Comparison of ENCODE assay signal across 29 mouse cellular contexts in genomic region chr7:99427987-99428386, GRCm38 (mm10). TPM values are rescaled to one million over a fixed set of nuclear protein-coding genes. Genes with fewer than 3 reads are reported as not detected.
"Had no signal": no experiment of that assay in that cellular context is flagged by ENCODE, and none has a peak within 500 bp of the region (broad histone marks: within the 10 kb centered on the region; RNA-seq: fewer than 3 reads in every experiment).

No protein-coding gene starts in this region.

- H3K4me3 ChIP-seq: heart, embryonic 10.5 days; heart, embryonic 12.5 days; hindbrain, embryonic 13.5 days; kidney, embryonic 15.5 days; left cerebral cortex, adult 2 months; limb, embryonic 10.5 days; limb, embryonic 12.5 days; liver, embryonic 13.5 days; liver, embryonic 15.5 days had no signal

- H3K9ac ChIP-seq: heart, embryonic 12.5 days; hindbrain, embryonic 13.5 days; kidney, embryonic 15.5 days; limb, embryonic 12.5 days; liver, embryonic 13.5 days; liver, embryonic 15.5 days had no signal

- H3K27ac ChIP-seq: heart, embryonic 10.5 days; hindbrain, embryonic 13.5 days; kidney, embryonic 15.5 days; kidney, postnatal 0 days; left cerebral cortex, adult 2 months; limb, embryonic 10.5 days; limb, embryonic 12.5 days; liver, embryonic 13.5 days; liver, embryonic 15.5 days had no signal

- H3K36me3 ChIP-seq: kidney, embryonic 15.5 days; limb, embryonic 10.5 days; limb, embryonic 12.5 days; liver, embryonic 13.5 days; liver, embryonic 15.5 days had no signal

- DNase-seq: gastrocnemius, postnatal 10 days; gastrocnemius, postnatal 25 days; heart, adult 18-20 months; heart, postnatal 10 days; heart, postnatal 4 days; kidney, adult 11 months; kidney, adult 2 months; kidney, adult 9 months; kidney, postnatal 14 days; kidney, postnatal 36 days; layer of hippocampus, adult 9-11 months; layer of hippocampus, postnatal 36 days; liver; liver, embryonic 13.5 days had no signal

- H3K4me2 ChIP-seq: heart, embryonic 12.5 days; hindbrain, embryonic 13.5 days; kidney, embryonic 15.5 days; limb, embryonic 12.5 days; liver, embryonic 11.5 days; liver, embryonic 13.5 days; liver, embryonic 15.5 days had no signal

- H3K27me3 ChIP-seq: heart, embryonic 12.5 days; hindbrain, embryonic 13.5 days; kidney, embryonic 15.5 days; liver, embryonic 13.5 days; liver, embryonic 15.5 days had no signal

- H3K9me3 ChIP-seq: heart, embryonic 10.5 days; heart, embryonic 12.5 days; hindbrain, embryonic 13.5 days; kidney, embryonic 15.5 days; limb, embryonic 10.5 days; limb, embryonic 12.5 days; liver, embryonic 13.5 days; liver, embryonic 15.5 days had no signal

- ATAC-seq: hindbrain, embryonic 16.5 days; intestine, embryonic 16.5 days had no signal

RNA-seq across cellular contexts. Expression of gene Klhl35, which starts 37.8 kb away (rescaled TPM):
- total RNA-seq: gastrocnemius, postnatal 25 days; heart, adult 18-20 months; heart, adult 8-10 months; heart, postnatal 25 days had no signal

RNA-seq across cellular contexts. Expression of gene Gdpd5, which starts 46.8 kb away (rescaled TPM):
- total RNA-seq: granulocyte monocyte progenitor cell, adult 5-6 weeks had no signal
